Mouse (Mus musculus): Measurements from ENCODE around the gene Prr5l.
A peak's percentile ranks its signal among the peaks of the same experiment; 100 is the strongest.

The Prr5l gene

GRCm38 (mm10) chr2:101717162-101717561 lies 165.7 kb downstream of the Prr5l start:
- DNase-seq = no peak

DNA sequence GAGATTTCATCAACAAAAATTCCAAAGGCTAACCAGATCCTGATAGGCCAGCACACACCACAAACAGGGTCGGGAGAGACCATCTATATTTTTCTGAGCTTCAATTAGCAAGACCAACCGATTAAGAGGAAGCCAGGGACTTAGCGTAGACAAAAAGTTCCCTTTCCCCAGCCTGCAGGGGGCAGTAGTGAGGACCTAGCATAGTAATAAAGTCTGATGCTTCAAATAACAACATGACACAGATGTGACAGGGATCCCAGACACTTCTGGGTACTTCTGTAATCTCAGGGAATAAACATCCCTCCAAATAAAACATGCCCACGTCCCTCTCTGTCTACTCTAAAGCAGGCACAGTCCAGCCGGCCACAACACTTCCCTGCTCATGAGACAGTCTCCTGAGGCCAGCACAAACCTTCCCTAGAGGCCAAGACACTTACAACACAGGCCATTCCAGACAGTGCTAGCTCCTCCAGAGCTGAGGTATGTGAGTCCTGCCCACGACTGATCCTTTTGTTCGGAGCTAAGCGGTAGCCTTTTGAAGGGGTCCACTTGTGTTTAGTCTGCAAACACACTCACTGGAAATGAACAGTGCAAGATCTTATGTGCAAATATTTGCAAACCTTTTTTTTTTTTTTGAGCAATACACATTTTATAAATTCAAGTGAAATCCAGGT lies 167.0 kb downstream of the Prr5l start:
- no peak for DNase-seq

GRCm38 (mm10) chr2:101711608-101712007 lies 171.2 kb downstream of the Prr5l start:
- no peak for DNase-seq

GRCm38 (mm10) chr2:101705941-101706485 lies 176.8 kb downstream of the Prr5l start:
- DNase-seq = no peak

- no peak for DNase-seq
These were observed 183.5 kb downstream of the Prr5l start for GRCm38 (mm10) chr2:101699284-101699683.

- no peak for DNase-seq
These were observed 187.2 kb downstream of the Prr5l start for GRCm38 (mm10) chr2:101695584-101695983.

- no peak for DNase-seq
These were observed 189.1 kb downstream of the Prr5l start for GRCm38 (mm10) chr2:101693577-101694215.

DNA sequence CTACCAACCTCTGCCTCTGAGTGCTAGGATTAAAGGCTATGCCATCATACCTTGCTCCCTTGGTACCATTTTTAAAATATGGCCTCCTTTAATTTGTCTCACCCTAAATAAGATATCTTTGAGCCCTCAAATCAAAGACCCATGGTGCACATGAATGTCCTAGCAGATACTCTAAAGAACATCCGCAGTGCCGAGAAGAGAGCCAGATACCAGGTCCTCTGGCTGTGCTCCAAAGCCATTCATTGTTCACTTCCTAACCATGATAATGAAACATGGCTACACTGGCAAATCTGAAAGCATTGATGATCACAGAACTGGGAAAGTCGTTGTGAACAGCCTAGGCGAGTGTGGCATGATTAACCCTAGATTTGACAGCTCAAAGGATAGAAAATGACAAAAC lies 189.8 kb downstream of the Prr5l start:
- no peak for DNase-seq

DNA sequence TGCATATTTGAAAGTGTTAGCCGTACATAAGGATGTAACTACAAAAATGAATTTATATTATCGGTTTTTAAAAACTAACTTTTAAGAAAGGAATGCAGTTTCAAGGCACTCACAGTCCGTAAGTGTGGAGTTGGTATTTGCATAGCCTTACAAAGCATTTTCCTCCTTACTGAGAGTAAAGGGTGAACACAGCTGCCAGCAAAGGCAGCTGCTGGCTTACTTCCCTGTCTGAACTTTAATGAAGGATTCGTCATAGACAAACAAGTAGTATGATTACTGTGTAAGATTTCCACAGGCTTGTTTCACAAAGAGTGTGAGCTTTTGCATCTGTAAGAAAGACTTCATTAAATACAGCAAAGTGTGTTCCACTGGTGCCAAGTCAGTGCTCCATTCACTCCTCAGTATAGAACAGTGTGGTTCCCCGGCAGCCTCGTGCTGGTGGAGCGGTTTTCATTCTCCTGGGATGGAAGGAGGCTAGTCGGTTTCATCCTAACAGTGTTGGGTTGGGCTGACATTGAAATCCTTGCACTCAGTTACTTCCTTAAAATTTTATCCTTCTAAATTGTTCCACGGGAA lies 192.5 kb downstream of the Prr5l start:
- no peak for DNase-seq

- DNase-seq = no peak
These were observed 194.8 kb downstream of the Prr5l start for GRCm38 (mm10) chr2:101688011-101688410.

GRCm38 (mm10) chr2:101684421-101684820 lies 198.4 kb downstream of the Prr5l start:
- peak; percentile 31 for DNase-seq

- DNase-seq = no peak
These were observed 203.6 kb downstream of the Prr5l start for GRCm38 (mm10) chr2:101679164-101679784.

DNA sequence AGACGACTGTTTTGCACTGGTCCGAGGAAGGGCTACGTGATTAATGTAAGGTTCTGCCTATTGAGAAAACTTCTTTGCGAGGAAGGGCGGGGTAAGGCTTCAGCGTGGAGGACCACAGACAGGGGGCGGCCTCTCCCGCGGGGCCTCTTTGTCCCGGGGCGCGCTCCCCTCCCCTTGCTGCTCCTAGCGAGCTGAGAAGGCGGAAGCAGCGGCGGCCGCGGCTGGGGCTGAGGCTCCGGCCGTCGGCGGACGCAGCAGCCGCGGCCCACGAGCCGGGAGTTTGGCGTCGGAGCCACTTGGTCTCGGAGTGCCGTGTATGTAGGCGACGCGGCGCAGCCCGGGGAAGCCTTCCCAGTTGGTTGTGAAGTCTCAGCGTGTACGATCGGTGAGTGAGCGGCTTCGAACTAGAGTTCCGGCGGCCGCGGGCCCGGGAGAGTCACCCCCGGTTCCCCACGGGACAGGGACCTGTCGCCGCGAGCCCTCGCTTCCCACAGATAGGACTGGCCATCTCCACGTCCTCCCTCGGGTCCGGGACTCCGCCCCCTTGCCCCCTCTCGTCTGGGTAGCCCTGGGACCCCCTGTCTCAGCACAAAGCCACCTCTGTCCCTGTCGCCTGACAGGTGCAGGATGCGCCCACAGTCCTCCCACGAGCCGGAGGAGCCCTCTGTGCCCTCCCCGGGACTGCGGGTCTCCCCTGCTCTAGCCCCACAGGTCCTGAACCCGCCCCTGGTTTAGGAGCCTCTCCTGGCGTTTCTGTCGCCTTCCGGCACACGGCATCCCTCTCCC lies 204.4 kb downstream of the Prr5l start, which contains the start of gene Traf6:
Gene Traf6 (plus strand): TSS at position 194 of the 786 bp plus-strand sequence.
- peak; percentile 78 for DNase-seq

DNA sequence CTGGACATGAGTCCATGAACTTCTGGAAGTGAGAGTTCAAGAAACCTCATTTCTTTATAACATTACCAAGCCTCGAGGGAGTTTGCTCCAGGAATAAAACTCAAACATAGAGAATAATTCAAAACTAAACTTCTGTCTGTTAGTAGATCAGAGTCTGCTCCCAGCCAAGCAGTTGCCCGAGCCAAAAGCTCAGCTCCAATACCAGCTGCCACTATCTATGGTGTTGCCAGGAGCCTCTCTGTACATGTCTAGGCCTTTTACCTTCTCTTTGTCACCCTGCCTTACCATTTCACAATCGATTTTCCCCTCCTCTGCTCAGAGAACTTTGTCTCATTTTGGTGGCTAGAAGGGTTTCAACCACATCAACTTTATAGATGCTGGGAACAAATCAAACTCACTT lies 209.3 kb downstream of the Prr5l start:
- no peak for DNase-seq

DNA sequence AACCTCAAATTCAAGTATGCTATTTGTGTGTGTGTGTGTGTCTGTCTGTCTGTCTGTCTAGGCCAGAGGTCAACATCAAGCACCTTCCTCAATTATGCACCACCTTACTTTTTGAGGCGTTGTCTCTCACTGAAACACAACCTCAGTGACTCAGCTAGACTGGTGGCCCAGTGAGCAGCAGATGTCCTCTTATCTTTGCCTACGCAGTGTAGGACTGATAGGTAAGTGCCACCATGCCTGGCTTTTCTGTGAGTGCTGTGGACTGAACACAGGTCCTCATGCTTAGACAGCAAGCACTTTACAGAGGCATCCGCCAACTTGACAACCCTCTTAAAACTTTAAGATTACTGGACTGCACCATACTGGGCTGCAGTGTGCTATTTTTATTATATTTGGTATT lies 214.1 kb downstream of the Prr5l start:
- no peak for DNase-seq

DNA sequence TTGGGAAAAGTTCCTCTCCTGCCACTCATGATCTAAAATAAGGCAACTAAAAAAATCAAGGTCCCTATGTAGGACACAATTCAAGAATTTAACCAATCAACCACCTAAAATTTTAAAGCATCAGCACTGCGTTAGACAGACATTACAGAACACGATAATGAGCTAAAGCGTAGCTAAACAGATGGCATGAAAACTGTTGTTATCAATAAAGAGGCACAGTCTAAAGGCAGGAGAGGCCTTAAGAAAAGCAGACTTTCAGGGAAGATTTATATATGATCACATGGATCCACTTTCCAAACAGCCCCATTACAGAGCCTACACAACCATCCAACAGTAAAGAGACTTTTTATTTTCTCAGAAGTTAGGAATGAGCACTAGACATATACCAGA lies 217.1 kb downstream of the Prr5l start:
- DNase-seq = no peak

GRCm38 (mm10) chr2:101665058-101665702 lies 217.6 kb downstream of the Prr5l start:
- DNase-seq = peak; percentile 75

Measured in cerebellum, adult 9-11 months (tissue).